Mouse (Mus musculus): ENCODE measurements around the gene C2cd2. TPM values are rescaled to one million over a fixed set of nuclear protein-coding genes. Genes with fewer than 3 reads are reported as not detected.

Gene C2cd2
- total and polyA plus RNA-seq, 3 experiments, result 7.7 to 14.5 (median 11.2) TPM

- peaks cover 6 to 31% of the 10 kb centered on the region in 2 experiments for H3K4me1 ChIP-seq (ENCODE audit: control insufficient read depth in 1 of 2, insufficient read depth in 2 of 2)
- in situ Hi-C loops (cut with MboI; ENCODE audit: low pct_ligation_motif_present, low pct_unique_long_range_greater_than_20kb, low sequenced_read_pairs) (no loop called here), dilution Hi-C loops (cut with MboI; ENCODE audit: extremely low pct_ligation_motif_present, extremely low pct_unique_long_range_greater_than_20kb, low sequenced_read_pairs) (no loop called here)
- DNase-seq (ENCODE audit: extremely low read depth), result no peak
- no peak overlapping the region for H3K4me3 ChIP-seq (replicated peaks in 1 of 3; ENCODE audit: low read depth in 2 of 3, low read length in 2 of 3, poor library complexity in 1 of 3)
- no peak overlapping the region for H3K9ac ChIP-seq (ENCODE audit: insufficient read depth, low read depth)
- H3K36me3 ChIP-seq (replicated peaks in 1 of 2; ENCODE audit: control insufficient read depth in 1 of 2, insufficient read depth in 1 of 2, low read length in 1 of 2), result no peaks in the 10 kb centered on the region
- no peaks in the 10 kb centered on the region for H3K9me3 ChIP-seq (replicated peaks; ENCODE audit: low read length)
- no peak overlapping the region for H3K27ac ChIP-seq (ENCODE audit: insufficient read depth, low read depth)
- no peaks in the 10 kb centered on the region for H3K79me2 ChIP-seq (replicated peaks; ENCODE audit: control insufficient read depth, extremely low read depth, insufficient read depth, poor library complexity, severe bottlenecking)
- TF ChIP-seq MAZ (IDR thresholded peaks at IDR 0.05; ENCODE audit: low read depth, low read length) (no peak), MAX (IDR thresholded peaks at IDR 0.05; ENCODE audit: low read length) (no peak), ZC3H11A (IDR thresholded peaks at IDR 0.05; ENCODE audit: low read depth, low read length) (no peak), BHLHE40 (IDR thresholded peaks at IDR 0.05; ENCODE audit: low read depth, low read length) (no peak), ZMIZ1 (IDR thresholded peaks at IDR 0.05; ENCODE audit: low read depth, low read length) (no peak), UBTF (IDR thresholded peaks at IDR 0.05; ENCODE audit: low read depth, low read length) (no peak), RAD21 (IDR thresholded peaks at IDR 0.05; ENCODE audit: low read depth, low read length) (no peak), MXI1 (IDR thresholded peaks at IDR 0.05; ENCODE audit: low read depth, low read length) (no peak), TBP (conservative IDR thresholded peaks at IDR 0.05; ENCODE audit: low read depth, low read length) (no peak), NRF1 (IDR thresholded peaks at IDR 0.05; ENCODE audit: low read depth, low read length) (no peak)
- H3K4me2 ChIP-seq (ENCODE audit: insufficient read depth, low read depth, poor library complexity, severe bottlenecking), result no peak overlapping the region
- peaks cover 15% of the 10 kb centered on the region for H3K27me3 ChIP-seq (replicated peaks)
Measured at GRCm38 (mm10) chr16:97927331-97927938, 35.0 kb downstream of the C2cd2 start.

- Histone ChIP-seq H3K4me3 (replicated peaks in 1 of 3; ENCODE audit: low read depth in 2 of 3, low read length in 2 of 3, poor library complexity in 1 of 3) (no peak overlapping the region), H3K36me3 (replicated peaks in 1 of 2; ENCODE audit: control insufficient read depth in 1 of 2, insufficient read depth in 1 of 2, low read length in 1 of 2) (no peaks in the 10 kb centered on the region), H3K27me3 (replicated peaks) (peaks cover 14% of the 10 kb centered on the region), H3K9me3 (replicated peaks; ENCODE audit: low read length) (no peaks in the 10 kb centered on the region), H3K4me1 (ENCODE audit: control insufficient read depth in 1 of 2, insufficient read depth in 2 of 2) (peaks cover 6 to 37% of the 10 kb centered on the region in 2 experiments), H3K4me2 (ENCODE audit: insufficient read depth, low read depth, poor library complexity, severe bottlenecking) (no peak overlapping the region), H3K79me2 (replicated peaks; ENCODE audit: control insufficient read depth, extremely low read depth, insufficient read depth, poor library complexity, severe bottlenecking) (no peaks in the 10 kb centered on the region), H3K9ac (ENCODE audit: insufficient read depth, low read depth) (no peak overlapping the region), H3K27ac (ENCODE audit: insufficient read depth, low read depth) (no peak overlapping the region)
- DNase-seq (ENCODE audit: extremely low read depth), result no peak
- TF ChIP-seq POLR2A (IDR thresholded peaks at IDR 0.05; ENCODE audit: low read depth, low read length), result no peak
- no peak for TF ChIP-seq USF2 (conservative IDR thresholded peaks at IDR 0.05; ENCODE audit: low read depth, low read length)
- no peak for TF ChIP-seq MAX (IDR thresholded peaks at IDR 0.05; ENCODE audit: low read length)
- no peak for TF ChIP-seq MAFK (IDR thresholded peaks at IDR 0.05; ENCODE audit: insufficient replicate concordance, low read length)
- TF ChIP-seq UBTF (IDR thresholded peaks at IDR 0.05; ENCODE audit: low read depth, low read length), result no peak
- TF ChIP-seq PAX5 (IDR thresholded peaks at IDR 0.05; ENCODE audit: low read length), result no peak
- no peak for TF ChIP-seq SMC3 (IDR thresholded peaks at IDR 0.05; ENCODE audit: low read depth, low read length)
- dilution Hi-C loops (cut with MboI; ENCODE audit: extremely low pct_ligation_motif_present, extremely low pct_unique_long_range_greater_than_20kb, low sequenced_read_pairs) (no loop called here), in situ Hi-C loops (cut with MboI; ENCODE audit: low pct_ligation_motif_present, low pct_unique_long_range_greater_than_20kb, low sequenced_read_pairs) (no loop called here)
Measured at GRCm38 (mm10) chr16:97926381-97926780, 36.0 kb downstream of the C2cd2 start.

Data from CH12.LX (cell line).